ENCODE assay signal across 8 mouse cellular contexts in the genomic region with DNA sequence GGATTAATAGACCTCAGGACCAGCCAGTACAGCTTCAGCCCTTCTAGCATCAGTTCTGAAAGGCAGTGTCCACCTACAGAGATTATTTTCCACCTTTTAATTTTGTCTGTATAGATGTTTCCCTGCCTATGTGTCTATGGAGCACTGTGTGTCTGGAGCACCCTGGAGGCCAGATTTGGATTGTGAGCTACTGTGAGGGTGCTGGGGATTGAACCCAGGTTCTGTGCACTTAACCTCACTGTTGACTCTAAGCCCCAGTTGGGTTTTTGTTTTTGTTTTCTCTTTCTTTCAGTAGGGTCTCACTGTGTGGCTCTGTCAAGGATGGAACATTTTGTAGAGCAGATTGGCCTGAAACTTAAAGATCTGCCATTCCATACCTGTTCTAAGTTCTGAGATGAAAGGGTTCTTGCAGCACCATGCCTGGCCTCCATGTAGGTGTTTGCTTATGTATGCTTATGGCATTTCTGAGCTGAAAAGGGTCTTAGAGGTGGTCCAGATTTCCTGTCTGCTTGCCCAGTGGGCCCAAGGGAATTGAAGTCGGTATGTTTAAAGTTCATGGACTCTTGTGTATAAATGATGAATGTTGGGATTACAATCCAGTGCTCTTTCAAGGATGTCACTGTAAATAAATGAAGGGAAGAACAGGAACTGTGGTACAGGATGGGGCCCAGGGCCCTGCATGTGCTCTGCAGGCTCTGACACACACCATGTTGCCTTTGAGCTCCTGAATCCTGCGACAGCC. TPM values are rescaled to one million over a fixed set of nuclear protein-coding genes. Genes with fewer than 3 reads are reported as not detected.
A peak's percentile ranks its signal among the peaks of the same experiment; 100 is the strongest.
DNase-seq lines count a peak whose midpoint lies in the region; ATAC-seq lines count a peak whose summit lies in the region.
"Had no signal": no experiment of that assay in that cellular context is flagged by ENCODE, and none has a peak within 500 bp of the region (broad histone marks: within the 10 kb centered on the region; RNA-seq: fewer than 3 reads in every experiment).

No protein-coding gene starts in this region.

- H3K36me3 ChIP-seq in liver, embryonic 11.5 days (ENCODE audit: control insufficient read depth, insufficient read depth, low read length) = peaks cover 16% of the 10 kb centered on the region
- peaks cover 64% of the 10 kb centered on the region for H3K36me3 ChIP-seq in forebrain, embryonic 10.5 days (replicated peaks)
- H3K36me3 ChIP-seq in limb, embryonic 11.5 days (ENCODE audit: control insufficient read depth, insufficient read depth, low read length) = peaks cover 2% of the 10 kb centered on the region; the same call in 1 of the 2 replicates
- peaks cover 5% of the 10 kb centered on the region for H3K36me3 ChIP-seq in stomach, embryonic 14.5 days (ENCODE audit: control insufficient read depth, insufficient read depth, low read length)

- H3K9ac ChIP-seq in liver, embryonic 11.5 days (ENCODE audit: low read depth, low read length) = peak overlapping the region; percentile 99
- peak overlapping the region; percentile 99 for H3K9ac ChIP-seq in limb, embryonic 11.5 days (ENCODE audit: low read length)
- H3K9ac ChIP-seq in stomach, embryonic 14.5 days (replicated peaks; ENCODE audit: low read depth, low read length) = peak overlapping the region; percentile 99; the same call in 1 of the 2 replicates

- H3K4me1 ChIP-seq in liver, embryonic 11.5 days (replicated peaks; ENCODE audit: control insufficient read depth, insufficient read depth, low read length) = peaks cover 25% of the 10 kb centered on the region
- peaks cover 49% of the 10 kb centered on the region for H3K4me1 ChIP-seq in forebrain, embryonic 10.5 days
- peaks cover 14% of the 10 kb centered on the region for H3K4me1 ChIP-seq in limb, embryonic 11.5 days (ENCODE audit: control insufficient read depth, insufficient read depth, low read length)
- peaks cover 23% of the 10 kb centered on the region for H3K4me1 ChIP-seq in stomach, embryonic 14.5 days (ENCODE audit: control insufficient read depth, insufficient read depth, low read length)

- no peak for DNase-seq in liver, embryonic 11.5 days (ENCODE audit: low spot score)
- DNase-seq in liver = no peak
- DNase-seq in forebrain, embryonic 10.5 days (ENCODE audit: extremely low spot score, low spot score) = no peak
- DNase-seq in limb, embryonic 11.5 days (ENCODE audit: low spot score) = no peak
- no peak for DNase-seq in adrenal gland, postnatal 14 days
- DNase-seq in layer of hippocampus, adult 9-11 months = no peak
- DNase-seq: adrenal gland, postnatal 10 days had no signal

- 65% methylated on average over 2 of the region's 2 CpGs for WGBS in liver, embryonic 11.5 days
- WGBS in forebrain, embryonic 10.5 days = 80% methylated on average over 2 of the region's 2 CpGs
- WGBS in limb, embryonic 11.5 days = 78% methylated on average over 2 of the region's 2 CpGs
- 34% methylated on average over 2 of the region's 2 CpGs for WGBS in stomach, embryonic 14.5 days

- H3K4me3 ChIP-seq in liver, embryonic 11.5 days (ENCODE audit: low read depth, low read length) = peak overlapping the region; percentile 99
- H3K4me3 ChIP-seq in forebrain, embryonic 10.5 days = peak overlapping the region; percentile 100
- H3K4me3 ChIP-seq in limb, embryonic 11.5 days (ENCODE audit: low read depth, low read length) = peak overlapping the region; percentile 99
- H3K4me3 ChIP-seq in stomach, embryonic 14.5 days (ENCODE audit: low read depth, low read length) = peak overlapping the region; percentile 100

- no peak for ATAC-seq in liver, embryonic 11.5 days (replicated peaks; ENCODE audit: low FRiP score)
- no peak for ATAC-seq in limb, embryonic 11.5 days (ENCODE audit: insufficient number of reproducible peaks, low FRiP score, low TSS enrichment, low read depth)
- no peak for ATAC-seq in stomach, embryonic 14.5 days (ENCODE audit: insufficient number of reproducible peaks, insufficient read depth, low FRiP score, low read depth)

- H3K9me3 ChIP-seq in liver, embryonic 11.5 days (ENCODE audit: control insufficient read depth, low read length) = no peaks in the 10 kb centered on the region
- H3K9me3 ChIP-seq in forebrain, embryonic 10.5 days = peaks cover 7% of the 10 kb centered on the region
- H3K9me3 ChIP-seq in limb, embryonic 11.5 days (ENCODE audit: control insufficient read depth, low read length) = no peaks in the 10 kb centered on the region
- 0 out of 2 replicates have a peak, but pooled peaks cover 4% of the 10 kb centered on the region for H3K9me3 ChIP-seq in stomach, embryonic 14.5 days (ENCODE audit: control insufficient read depth, low read depth, low read length)

- no peaks in the 10 kb centered on the region for H3K27me3 ChIP-seq in liver, embryonic 11.5 days (replicated peaks; ENCODE audit: control insufficient read depth, insufficient read depth, low read length)
- no peaks in the 10 kb centered on the region for H3K27me3 ChIP-seq in forebrain, embryonic 10.5 days (ENCODE audit: poor library complexity, severe bottlenecking)
- H3K27me3 ChIP-seq in limb, embryonic 11.5 days (ENCODE audit: control insufficient read depth, insufficient read depth, low read length) = no peaks in the 10 kb centered on the region
- no peaks in the 10 kb centered on the region for H3K27me3 ChIP-seq in stomach, embryonic 14.5 days (ENCODE audit: control insufficient read depth, insufficient read depth, low read length)

- peak overlapping the region; percentile 82 for H3K4me2 ChIP-seq in liver, embryonic 11.5 days
- peak overlapping the region; percentile 73 for H3K4me2 ChIP-seq in limb, embryonic 11.5 days (ENCODE audit: low read depth, severe bottlenecking)
- peak overlapping the region; percentile 71 for H3K4me2 ChIP-seq in stomach, embryonic 14.5 days (replicated peaks; ENCODE audit: low read depth, low read length)

- H3K27ac ChIP-seq in liver, embryonic 11.5 days (ENCODE audit: low read depth, low read length) = no peak overlapping the region
- H3K27ac ChIP-seq in forebrain, embryonic 10.5 days = no peak overlapping the region
- H3K27ac ChIP-seq in limb, embryonic 11.5 days (replicated peaks; ENCODE audit: low read depth, low read length) = no peak overlapping the region
- peak overlapping the region; percentile 15; the same call in 1 of the 2 replicates for H3K27ac ChIP-seq in stomach, embryonic 14.5 days (ENCODE audit: low read length)

RNA-seq across cellular contexts. Expression of gene Baz1b, which starts 2.4 kb away (rescaled TPM):
- 47.2 and 50.8 TPM in 2 replicates for polyA plus RNA-seq in liver, embryonic 11.5 days (2014; fragmentation: Nextera tagmentation; extraction: Ambion mirVana)
- polyA plus RNA-seq in forebrain, embryonic 10.5 days (2016; fragmentation: Nextera tagmentation; extraction: Ambion mirVana) = 58.0 and 59.1 TPM in 2 replicates
- polyA plus RNA-seq in limb, embryonic 11.5 days (2014; fragmentation: Nextera tagmentation; extraction: Ambion mirVana) = 71.5 and 77.1 TPM in 2 replicates
- polyA plus RNA-seq in stomach, embryonic 14.5 days (2014; fragmentation: Nextera tagmentation; extraction: Ambion mirVana) = 60.3 and 60.7 TPM in 2 replicates
- 84.6 and 87.4 TPM in 2 replicates for total RNA-seq in adrenal gland, postnatal 14 days (2021)

RNA-seq across cellular contexts. Expression of gene Bcl7b, which starts 21.4 kb away (rescaled TPM):
- polyA plus RNA-seq in liver, embryonic 11.5 days (2014; fragmentation: Nextera tagmentation; extraction: Ambion mirVana) = 52.5 and 52.9 TPM in 2 replicates
- polyA plus RNA-seq in forebrain, embryonic 10.5 days (2016; fragmentation: Nextera tagmentation; extraction: Ambion mirVana) = 43.3 and 44.4 TPM in 2 replicates
- polyA plus RNA-seq in limb, embryonic 11.5 days (2014; fragmentation: Nextera tagmentation; extraction: Ambion mirVana) = 39.5 and 45.6 TPM in 2 replicates
- 45.1 and 48.9 TPM in 2 replicates for polyA plus RNA-seq in stomach, embryonic 14.5 days (2014; fragmentation: Nextera tagmentation; extraction: Ambion mirVana)
- total RNA-seq in adrenal gland, postnatal 14 days (2021) = 53.3 and 57.9 TPM in 2 replicates

RNA-seq across cellular contexts. Expression of gene Tbl2, which starts 40.0 kb away (rescaled TPM):
- 24.6 and 29.2 TPM in 2 replicates for polyA plus RNA-seq in liver, embryonic 11.5 days (2014; fragmentation: Nextera tagmentation; extraction: Ambion mirVana)
- polyA plus RNA-seq in forebrain, embryonic 10.5 days (2016; fragmentation: Nextera tagmentation; extraction: Ambion mirVana) = 23.8 and 25.0 TPM in 2 replicates
- 21.4 and 22.5 TPM in 2 replicates for polyA plus RNA-seq in limb, embryonic 11.5 days (2014; fragmentation: Nextera tagmentation; extraction: Ambion mirVana)
- polyA plus RNA-seq in stomach, embryonic 14.5 days (2014; fragmentation: Nextera tagmentation; extraction: Ambion mirVana) = 24.8 and 28.5 TPM in 2 replicates
- total RNA-seq in adrenal gland, postnatal 14 days (2021) = 26.5 and 26.6 TPM in 2 replicates
